ENCODE assay signal across 32 mouse cellular contexts in genomic region chr14:28386815-28387607, GRCm38 (mm10).
DNase-seq lines count a peak whose midpoint lies in the region; ATAC-seq lines count a peak whose summit lies in the region.
"Had no signal": no experiment of that assay in that cellular context is flagged by ENCODE, and none has a peak within 500 bp of the region (broad histone marks: within the 10 kb centered on the region; RNA-seq: fewer than 3 reads in every experiment).

No protein-coding gene starts in this region.

- intact Hi-C loops in heart, postnatal 14 days (cut with DNase I), result no loop called here

- DNase-seq in heart, postnatal 14 days, result no peak
- peak; percentile 52 for DNase-seq in brain, adult 2 months (ENCODE audit: low read depth, low spot score)
- DNase-seq in layer of hippocampus, adult 8-10 months (ENCODE audit: low spot score in 2 of 2), result peak; percentile 23 to 30
- DNase-seq in MN1 (ENCODE audit: low spot score), result no peak
- DNase-seq: adrenal gland, postnatal 10 days; cerebellum, adult 18-20 months; cerebellum, postnatal 10 days; gastrocnemius, postnatal 25 days; heart, adult 18-20 months; kidney, adult 9 months; kidney, postnatal 25 days; liver, embryonic 13.5 days; lung, adult 18-20 months; lung, postnatal 4 days; thymus, postnatal 14 days had no signal

- WGBS in forebrain, embryonic 16.5 days, result 73% methylated on average over 3 of the region's 3 CpGs
- WGBS in forebrain, embryonic 13.5 days, result 88% methylated on average over 3 of the region's 3 CpGs
- WGBS in heart, embryonic 12.5 days, result 68% methylated on average over 3 of the region's 3 CpGs

- peaks cover 3% of the 10 kb centered on the region for H3K27me3 ChIP-seq in forebrain, embryonic 16.5 days (replicated peaks; ENCODE audit: control insufficient read depth, insufficient read depth, low read length)
- H3K27me3 ChIP-seq in forebrain, embryonic 13.5 days, result peaks cover 48% of the 10 kb centered on the region
- no peaks in the 10 kb centered on the region for H3K27me3 ChIP-seq in heart, embryonic 12.5 days (replicated peaks)
- H3K27me3 ChIP-seq: embryonic facial prominence, embryonic 15.5 days; heart, embryonic 13.5 days; liver, embryonic 13.5 days; Patski; stomach, embryonic 15.5 days had no signal

- peaks cover 3% of the 10 kb centered on the region; the same call in 1 of the 2 replicates for H3K4me1 ChIP-seq in forebrain, embryonic 16.5 days (replicated peaks; ENCODE audit: control insufficient read depth, insufficient read depth, low read length)
- peaks cover 8% of the 10 kb centered on the region; the same call in 1 of the 2 replicates for H3K4me1 ChIP-seq in forebrain, embryonic 13.5 days
- 0 out of 2 replicates have a peak, but pooled peaks cover 7% of the 10 kb centered on the region for H3K4me1 ChIP-seq in heart, embryonic 12.5 days (replicated peaks)
- H3K4me1 ChIP-seq: embryonic facial prominence, embryonic 15.5 days; heart, embryonic 13.5 days; hindbrain, embryonic 12.5 days; limb, embryonic 15.5 days; liver, embryonic 13.5 days; stomach, embryonic 15.5 days had no signal

- H3K9ac ChIP-seq in forebrain, embryonic 16.5 days (replicated peaks; ENCODE audit: low read depth, low read length), result no peak overlapping the region
- no peak overlapping the region for H3K9ac ChIP-seq in forebrain, embryonic 13.5 days
- no peak overlapping the region for H3K9ac ChIP-seq in heart, embryonic 12.5 days
- H3K9ac ChIP-seq: embryonic facial prominence, embryonic 15.5 days; heart, embryonic 13.5 days; hindbrain, embryonic 12.5 days; limb, embryonic 15.5 days; liver, embryonic 13.5 days; midbrain, embryonic 13.5 days; neural tube, embryonic 13.5 days; stomach, embryonic 15.5 days had no signal

- no peaks in the 10 kb centered on the region for H3K9me3 ChIP-seq in forebrain, embryonic 16.5 days (ENCODE audit: control insufficient read depth, low read length)
- no peaks in the 10 kb centered on the region for H3K9me3 ChIP-seq in forebrain, embryonic 13.5 days (replicated peaks)
- no peaks in the 10 kb centered on the region for H3K9me3 ChIP-seq in heart, embryonic 12.5 days (replicated peaks)
- H3K9me3 ChIP-seq: embryonic facial prominence, embryonic 10.5 days; embryonic facial prominence, embryonic 15.5 days; heart, embryonic 13.5 days; hindbrain, embryonic 12.5 days; limb, embryonic 10.5 days; limb, embryonic 15.5 days; liver, embryonic 13.5 days; midbrain, embryonic 13.5 days; neural tube, embryonic 13.5 days; stomach, embryonic 15.5 days had no signal

- no peak overlapping the region for H3K4me2 ChIP-seq in forebrain, embryonic 16.5 days (ENCODE audit: low read length)
- no peak overlapping the region for H3K4me2 ChIP-seq in forebrain, embryonic 13.5 days
- no peak overlapping the region for H3K4me2 ChIP-seq in heart, embryonic 12.5 days
- H3K4me2 ChIP-seq: embryonic facial prominence, embryonic 15.5 days; heart, embryonic 13.5 days; hindbrain, embryonic 12.5 days; limb, embryonic 15.5 days; liver, embryonic 13.5 days; midbrain, embryonic 13.5 days; neural tube, embryonic 13.5 days; stomach, embryonic 15.5 days had no signal

- H3K36me3 ChIP-seq in forebrain, embryonic 16.5 days (ENCODE audit: control insufficient read depth, insufficient read depth), result no peaks in the 10 kb centered on the region
- H3K36me3 ChIP-seq in forebrain, embryonic 13.5 days (ENCODE audit: poor library complexity, severe bottlenecking), result no peaks in the 10 kb centered on the region
- H3K36me3 ChIP-seq in heart, embryonic 12.5 days, result no peaks in the 10 kb centered on the region
- H3K36me3 ChIP-seq: embryonic facial prominence, embryonic 10.5 days; embryonic facial prominence, embryonic 15.5 days; G1E; heart, embryonic 13.5 days; hindbrain, embryonic 12.5 days; limb, embryonic 10.5 days; limb, embryonic 15.5 days; liver, embryonic 13.5 days; midbrain, embryonic 13.5 days; neural tube, embryonic 13.5 days; stomach, embryonic 15.5 days had no signal

- H3K4me3 ChIP-seq in forebrain, embryonic 16.5 days (replicated peaks; ENCODE audit: low read length), result no peak overlapping the region
- H3K4me3 ChIP-seq in forebrain, embryonic 13.5 days, result no peak overlapping the region
- no peak overlapping the region for H3K4me3 ChIP-seq in heart, embryonic 12.5 days
- H3K4me3 ChIP-seq: embryonic facial prominence, embryonic 10.5 days; embryonic facial prominence, embryonic 15.5 days; heart, embryonic 13.5 days; hindbrain, embryonic 12.5 days; limb, embryonic 10.5 days; limb, embryonic 15.5 days; liver, embryonic 13.5 days; midbrain, embryonic 13.5 days; neural tube, embryonic 13.5 days; stomach, embryonic 15.5 days had no signal

- peak; percentile 18; the same call in 1 of the 2 replicates for ATAC-seq in forebrain, embryonic 16.5 days
- no peak for ATAC-seq in forebrain, embryonic 13.5 days
- ATAC-seq in heart, embryonic 12.5 days (ENCODE audit: insufficient number of reproducible peaks, low FRiP score), result peak; percentile 51; the same call in 1 of the 2 replicates
- no peak for ATAC-seq in megakaryocyte progenitor cell, adult 5-6 weeks (replicated peaks; ENCODE audit: poor library complexity)
- ATAC-seq: intestine, postnatal 0 days; lung, postnatal 0 days; midbrain, embryonic 13.5 days; Patski had no signal

- no peak overlapping the region for H3K27ac ChIP-seq in forebrain, embryonic 16.5 days (ENCODE audit: low read length)
- no peak overlapping the region for H3K27ac ChIP-seq in forebrain, embryonic 13.5 days
- H3K27ac ChIP-seq in heart, embryonic 12.5 days (ENCODE audit: poor library complexity, severe bottlenecking), result 0 out of 2 replicates have a peak overlapping the region, but pooled peaks have one; percentile 8
- H3K27ac ChIP-seq: embryonic facial prominence, embryonic 10.5 days; embryonic facial prominence, embryonic 15.5 days; heart, embryonic 13.5 days; hindbrain, embryonic 12.5 days; limb, embryonic 10.5 days; limb, embryonic 15.5 days; liver, embryonic 13.5 days; midbrain, embryonic 13.5 days; neural tube, embryonic 13.5 days; stomach, embryonic 15.5 days had no signal

Comparison
In these comparisons a context has a peak if more than half of its experiments do, and no peak if none do; other contexts are left out.
1. ATAC-seq: peak in forebrain, embryonic 16.5 days (single experiment) and heart, embryonic 12.5 days (single experiment); none in forebrain, embryonic 13.5 days (single experiment) and megakaryocyte progenitor cell, adult 5-6 weeks (single experiment).
2. DNase-seq: peak in brain, adult 2 months (single experiment) and layer of hippocampus, adult 8-10 months (2 of 2); none in heart, postnatal 14 days (0 of 2) and MN1 (single experiment).